Mouse (Mus musculus) gastrocnemius, postnatal 10 days (tissue): ENCODE data around the gene Angptl7. TPM values are rescaled to one million over a fixed set of nuclear protein-coding genes. Genes with fewer than 3 reads are reported as not detected.

Source experiments
- DNase-seq: peaks from one replicate; pipeline ENCODE4 v3.0.0; 2021; ENCODE audit warnings: mixed read lengths
- total RNA-seq, 2 experiments: library from RNA; stranded (reverse); gene quantifications; 2 replicates each; pipeline ENCODE4 v1.2.3; 2021

Gene Angptl7
- total RNA-seq, 2 experiments from 2014 or later: 3.8 to 24.4 TPM

GRCm38 (mm10) chr4:148455477-148456025 is 44.7 kb downstream of the Angptl7 start:
- no peak for DNase-seq

- DNase-seq: no peak
Observed at GRCm38 (mm10) chr4:148453707-148454106, 46.6 kb downstream of the Angptl7 start.

GRCm38 (mm10) chr4:148448853-148449245 is 51.4 kb downstream of the Angptl7 start:
- no peak for DNase-seq

GRCm38 (mm10) chr4:148448179-148448852 is 51.9 kb downstream of the Angptl7 start, which contains the start of gene Mtor:
Mtor (plus strand) TSS chr4:148448611.
- DNase-seq: peak; percentile 88

Other genes starting within 250 kb of the Angptl7 start
- under 1 TPM; 0.07 to 0.29 TPM for gene Disp3, start 212.5 kb downstream of the Angptl7 start, total RNA-seq
- gene Ubiad1, start 55.7 kb downstream of the Angptl7 start, total RNA-seq: 1 to 10 TPM; 7.5 to 9.2 TPM
- 10 to 100 TPM; 26.3 to 30.6 TPM for gene Mtor, start 51.8 kb downstream of the Angptl7 start, total RNA-seq
- 10 to 100 TPM; 27.0 to 32.7 TPM for gene Exosc10, start 58.0 kb upstream of the Angptl7 start, total RNA-seq
- gene Srm, start 91.0 kb upstream of the Angptl7 start, total RNA-seq: 10 to 100 TPM; 25.4 to 32.8 TPM
- under 1 TPM; 0.16 to 0.54 TPM for gene Masp2, start 102.1 kb upstream of the Angptl7 start, total RNA-seq
- 100 to 1,000 TPM; 130 to 172 TPM for gene Tardbp, start 126.6 kb upstream of the Angptl7 start, total RNA-seq
- 1 to 10 TPM; 6.9 to 8.6 TPM for gene Gm572, start 142.9 kb upstream of the Angptl7 start, total RNA-seq